Mouse (Mus musculus) thymus, adult 2 months (tissue): ENCODE data around the gene Rap1gap. TPM values are rescaled to one million over a fixed set of nuclear protein-coding genes. Genes with fewer than 3 reads are reported as not detected.
A peak's percentile ranks its signal among the peaks of the same experiment; 100 is the strongest.

Experiments
- DNase-seq: peaks from one replicate; pipeline ENCODE4 v3.0.0; 2021
- H3K27ac ChIP-seq: fragments of 200-500 bp; 2 replicates; pipeline ENCODE4 v1.5.1; 2012; ENCODE audit warnings: low read length, control low read depth; ENCODE audit not compliant: control insufficient read depth, insufficient read depth
- H3K27me3 ChIP-seq: fragments of 200-500 bp; 2 replicates; pipeline ENCODE4 v1.6.1; 2012; ENCODE audit warnings: mild to moderate bottlenecking, low read length, moderate library complexity, mixed read lengths; ENCODE audit not compliant: control insufficient read depth, insufficient read depth
- H3K36me3 ChIP-seq: fragments of 200-500 bp; 2 replicates; pipeline ENCODE4 v1.6.1; 2012; ENCODE audit warnings: mild to moderate bottlenecking, low read length, moderate library complexity; ENCODE audit not compliant: control insufficient read depth, insufficient read depth
- H3K4me1 ChIP-seq: fragments of 200-500 bp; replicated peaks from 2 replicates; pipeline ENCODE4 v1.6.1; 2012; ENCODE audit warnings: low read length; ENCODE audit not compliant: control insufficient read depth, insufficient read depth
- H3K4me3 ChIP-seq: fragments of 200-500 bp; 2 replicates; pipeline ENCODE4 v1.5.1; 2012; ENCODE audit warnings: mild to moderate bottlenecking, low read length, control low read depth, moderate library complexity; ENCODE audit not compliant: control insufficient read depth, insufficient read depth
- CTCF ChIP-seq: fragments of 200-500 bp; IDR thresholded peaks from 2 replicates; pipeline ENCODE4 v1.5.1; 2012; ENCODE audit warnings: mild to moderate bottlenecking, control low read depth, low read length, moderate library complexity, borderline replicate concordance; ENCODE audit not compliant: control insufficient read depth, poor library complexity, insufficient read depth; ENCODE audit errors: extremely low read depth
- POLR2A ChIP-seq: fragments of 200-500 bp; IDR thresholded peaks from 2 replicates; pipeline ENCODE4 v1.6.1; 2012; ENCODE audit warnings: mild to moderate bottlenecking, low read length, control low read depth, moderate library complexity; ENCODE audit not compliant: control insufficient read depth, poor library complexity, insufficient read depth; ENCODE audit errors: extremely low read depth
- WGBS: fragments of 180-500 bp; shearing (Covaris S2); methylation state at CpG from one replicate; pipeline ENCODE4 v1.1.7; 2018; 5-methylcytosine and 5-hydroxymethylcytosine counted together
- polyA plus RNA-seq: library from polyadenylated mRNA; depleted of rRNA; stranded (reverse); fragments of >200 nt; gene quantifications from 2 replicates; pipeline ENCODE4 v1.2.3, GENCODE M21; 2012

The Rap1gap gene
- polyA plus RNA-seq, 1 experiment: 26.1 TPM

GRCm38 (mm10) chr4:137666283-137666957, 1.9 kb downstream of the Rap1gap start:
- Histone ChIP-seq H3K4me1 (peaks cover 3% of the 10 kb centered on the region; the same call in 1 of the 2 replicates), H3K27me3 (no peaks in the 10 kb centered on the region; the same call in 1 of the 2 replicates), H3K36me3 (no peaks in the 10 kb centered on the region), H3K4me3 (no peak overlapping the region), H3K27ac (no peak overlapping the region)
- TF ChIP-seq POLR2A: no peak
- TF ChIP-seq CTCF: no peak
- 89% methylated on average over 5 of the region's 5 CpGs for WGBS
- DNase-seq: no peak

- peaks cover 3% of the 10 kb centered on the region; the same call in 1 of the 2 replicates for H3K4me1 ChIP-seq
- WGBS: 63% methylated on average over 8 of the region's 8 CpGs
- no peak overlapping the region for H3K27ac ChIP-seq
- no peak overlapping the region for H3K4me3 ChIP-seq
- H3K36me3 ChIP-seq: no peaks in the 10 kb centered on the region
- no peaks in the 10 kb centered on the region; the same call in 1 of the 2 replicates for H3K27me3 ChIP-seq
- TF ChIP-seq CTCF (no peak), POLR2A (no peak)
- no peak for DNase-seq
These were observed 2.4 kb downstream of the Rap1gap start for GRCm38 (mm10) chr4:137666958-137667345.

- Histone ChIP-seq H3K27me3 (no peaks in the 10 kb centered on the region; the same call in 1 of the 2 replicates), H3K4me1 (peaks cover 3% of the 10 kb centered on the region; the same call in 1 of the 2 replicates), H3K4me3 (no peak overlapping the region), H3K36me3 (no peaks in the 10 kb centered on the region), H3K27ac (no peak overlapping the region)
- TF ChIP-seq CTCF (no peak), POLR2A (no peak)
- WGBS: 81% methylated on average over 5 of the region's 5 CpGs
- no peak for DNase-seq
These were observed 3.2 kb downstream of the Rap1gap start for GRCm38 (mm10) chr4:137667747-137668146.

- no peaks in the 10 kb centered on the region for H3K4me1 ChIP-seq
- H3K27me3 ChIP-seq: no peaks in the 10 kb centered on the region
- no peak for DNase-seq
- WGBS: 70% methylated on average over 13 of the region's 13 CpGs
- H3K36me3 ChIP-seq: no peaks in the 10 kb centered on the region
- H3K4me3 ChIP-seq: no peak overlapping the region
- TF ChIP-seq POLR2A: no peak
- no peak for TF ChIP-seq CTCF
- no peak overlapping the region for H3K27ac ChIP-seq
These were observed 7.4 kb downstream of the Rap1gap start for GRCm38 (mm10) chr4:137671711-137672500.

GRCm38 (mm10) chr4:137675566-137675965, 11.0 kb downstream of the Rap1gap start:
- H3K27me3 ChIP-seq: no peaks in the 10 kb centered on the region; the same call in 1 of the 2 replicates
- 75% methylated on average over 7 of the region's 7 CpGs for WGBS

GRCm38 (mm10) chr4:137676057-137676456, 11.5 kb downstream of the Rap1gap start:
- DNase-seq: peak; percentile 60
- TF ChIP-seq CTCF: peak; percentile 66; the same call in 1 of the 2 replicates
- TF ChIP-seq POLR2A: no peak
- no peaks in the 10 kb centered on the region; the same call in 1 of the 2 replicates for H3K27me3 ChIP-seq

More at GRCm38 (mm10) chr4:137675566-137675965, 11.0 kb downstream of the Rap1gap start:
- Histone ChIP-seq H3K4me3 (no peak overlapping the region), H3K4me1 (no peaks in the 10 kb centered on the region), H3K36me3 (no peaks in the 10 kb centered on the region), H3K27ac (no peak overlapping the region)
- TF ChIP-seq POLR2A: no peak
- no peak for TF ChIP-seq CTCF
- no peak for DNase-seq

More at GRCm38 (mm10) chr4:137676057-137676456, 11.5 kb downstream of the Rap1gap start:
- 14% methylated on average over 11 of the region's 11 CpGs for WGBS
- no peaks in the 10 kb centered on the region for H3K36me3 ChIP-seq
- H3K4me1 ChIP-seq: no peaks in the 10 kb centered on the region
- H3K4me3 ChIP-seq: no peak overlapping the region
- no peak overlapping the region for H3K27ac ChIP-seq
